Mouse (Mus musculus): ENCODE results near the gene Rab25.

Gene Rab25

DNA sequence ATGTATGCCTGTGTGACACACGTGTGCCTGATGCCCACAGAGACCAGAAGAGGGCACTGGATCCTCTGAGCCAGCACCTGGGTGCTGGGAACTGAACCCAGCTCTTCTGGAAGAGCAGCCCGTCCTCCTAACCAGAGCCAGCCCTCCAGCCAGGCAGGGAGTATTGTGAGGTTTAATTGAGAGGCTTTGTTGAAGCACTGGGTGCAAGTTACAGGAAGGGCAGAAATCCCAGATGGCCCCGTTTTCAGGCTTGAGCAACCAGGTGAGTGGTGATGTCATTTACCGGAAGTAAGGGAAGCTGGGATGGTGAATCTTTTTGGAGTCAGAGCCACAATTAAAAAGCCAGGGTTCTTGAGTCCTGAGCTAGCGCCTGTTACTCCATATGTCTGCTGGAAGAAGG is 23.1 kb downstream of the Rab25 start:
- no peak for DNase-seq (ENCODE audit: low spot score)

DNA sequence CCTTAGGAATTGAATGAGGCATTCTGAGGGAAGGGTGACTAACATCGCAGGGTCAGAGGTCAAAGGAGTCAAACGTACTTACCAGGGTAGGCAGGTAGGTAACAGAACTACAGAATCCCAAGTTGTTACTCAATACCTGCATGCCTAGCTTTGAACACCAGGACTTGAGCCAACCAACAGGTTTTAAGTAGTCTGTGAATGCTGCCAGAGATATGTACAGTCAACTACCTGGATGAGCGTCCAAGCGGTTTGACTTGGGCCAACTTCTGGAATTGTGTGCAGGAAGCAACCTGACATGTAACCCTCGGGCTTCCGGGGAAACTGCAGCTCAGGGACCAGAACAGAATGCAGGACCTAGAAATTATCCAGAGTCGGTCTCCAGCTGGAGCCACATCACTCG is 25.1 kb downstream of the Rab25 start:
- no peak for DNase-seq (ENCODE audit: low spot score)

DNA sequence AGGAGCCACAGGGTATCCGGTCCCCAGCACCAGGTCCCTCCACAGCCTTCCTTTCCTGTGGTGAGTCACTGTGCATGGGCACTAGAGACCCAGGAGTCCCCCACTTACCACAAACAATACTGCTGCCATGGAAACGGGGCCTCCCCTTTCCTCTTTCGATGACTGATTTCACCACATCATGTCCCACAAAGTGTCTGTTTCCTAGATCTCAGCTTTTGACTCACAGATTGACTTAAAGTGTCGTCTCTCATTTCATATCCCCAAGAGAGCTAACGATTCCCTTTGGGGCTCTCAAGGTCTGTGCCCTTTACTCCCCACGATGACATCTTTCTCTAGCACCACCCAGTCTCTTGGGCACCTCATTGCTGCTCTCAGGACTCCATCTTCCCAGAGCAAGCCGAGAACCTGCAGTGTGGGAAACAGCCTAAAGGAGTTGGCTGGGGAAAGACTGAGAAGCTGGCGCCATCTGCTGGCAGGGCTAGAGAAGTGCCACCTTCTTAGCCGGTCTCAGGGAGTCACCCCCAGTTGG is 26.2 kb downstream of the Rab25 start:
- DNase-seq (ENCODE audit: low spot score) = no peak

DNA sequence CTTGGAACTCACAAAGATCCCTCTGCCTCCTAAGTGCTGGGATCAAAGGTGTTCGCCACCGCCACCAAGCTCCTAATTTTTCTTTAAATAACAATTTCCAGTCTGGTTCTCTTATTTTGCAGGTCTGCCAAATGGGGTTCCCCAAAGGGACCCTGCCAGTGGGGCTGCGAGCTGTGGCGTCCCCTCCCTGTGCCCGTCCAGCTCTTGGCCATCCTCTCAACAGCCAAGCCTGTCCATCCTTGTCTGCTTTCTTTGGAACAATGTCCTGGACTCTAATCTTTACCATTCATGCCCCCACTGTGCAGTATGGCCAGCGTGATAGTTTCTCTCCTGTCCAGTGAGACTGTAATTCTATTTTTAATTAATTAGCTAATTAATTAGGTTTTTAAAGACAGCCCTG is 26.9 kb downstream of the Rab25 start:
- no peak for DNase-seq (ENCODE audit: low spot score)

DNA sequence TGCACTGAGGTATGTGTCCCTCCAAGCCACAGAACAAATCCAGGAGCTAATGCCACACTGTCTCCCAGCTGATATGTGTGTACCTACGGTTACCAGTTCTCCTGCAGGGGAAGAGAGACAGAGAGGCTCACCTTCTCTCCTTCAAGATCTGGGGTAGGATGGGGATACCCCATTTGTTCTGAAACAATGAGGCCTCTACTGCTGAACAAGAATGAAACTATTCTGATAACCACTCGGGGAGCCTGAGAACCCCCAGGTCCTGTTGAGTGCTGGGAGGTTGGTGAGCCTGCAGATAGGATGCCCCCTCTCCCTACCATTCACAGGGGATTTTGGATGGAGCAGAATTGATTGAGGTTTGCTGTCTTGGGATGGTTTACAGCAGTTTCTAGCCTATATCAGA is 28.0 kb downstream of the Rab25 start:
- DNase-seq (ENCODE audit: low spot score) = no peak

DNA sequence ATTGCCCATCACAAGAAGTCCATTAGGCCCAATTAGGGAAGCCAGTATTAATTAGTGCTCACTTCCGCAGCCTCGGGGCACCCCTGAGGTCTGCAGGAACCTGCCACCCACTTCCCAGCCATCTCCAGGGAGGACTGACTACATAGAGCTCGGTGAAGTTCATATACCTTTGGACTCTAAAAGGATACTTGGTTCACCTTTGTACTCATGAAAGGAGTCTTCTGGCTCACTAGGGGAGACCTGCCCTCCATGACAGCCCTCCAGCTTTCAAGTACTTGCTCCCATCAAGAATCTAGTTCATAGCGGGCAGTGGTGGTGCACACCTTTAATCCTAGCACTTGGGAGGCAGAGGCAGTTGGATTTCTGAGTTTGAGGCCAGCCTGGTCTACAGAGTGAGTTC is 29.7 kb downstream of the Rab25 start:
- no peak for DNase-seq (ENCODE audit: low spot score)

DNA sequence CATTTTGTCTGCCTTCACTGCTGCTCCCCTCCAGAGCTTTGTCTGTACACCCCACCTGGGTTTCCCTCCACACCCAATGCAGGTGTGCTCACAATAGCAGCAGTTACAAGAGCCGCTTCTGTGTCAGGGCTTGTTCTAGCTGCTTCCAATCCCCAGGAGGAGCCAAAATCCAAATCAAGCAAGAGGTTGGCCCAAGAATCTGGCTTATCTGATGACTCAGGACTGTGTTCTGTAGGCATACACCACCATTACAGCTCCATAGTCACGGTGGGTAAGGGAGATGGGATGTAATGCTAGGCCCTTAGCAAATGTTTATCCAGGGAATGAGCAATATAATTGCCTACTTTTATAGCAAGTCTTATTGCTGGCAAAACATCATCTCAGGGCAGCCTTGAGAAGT is 31.7 kb downstream of the Rab25 start:
- no peak for DNase-seq (ENCODE audit: low spot score)

DNA sequence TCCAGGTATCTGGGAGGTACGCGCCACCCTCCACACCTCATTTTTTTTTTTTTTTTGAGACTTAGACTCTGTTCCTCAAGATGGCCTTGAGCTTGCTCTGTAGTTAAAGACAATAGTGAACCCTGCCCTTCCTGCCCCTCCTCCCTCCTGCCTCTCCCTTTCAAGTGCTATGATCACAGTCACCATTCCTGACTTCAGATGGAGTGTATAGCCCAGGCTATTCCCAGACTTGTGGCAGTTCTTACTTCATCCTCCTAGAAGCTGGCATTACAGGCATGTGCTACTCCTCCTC is 33.1 kb downstream of the Rab25 start:
- DNase-seq (ENCODE audit: low spot score) = no peak

DNA sequence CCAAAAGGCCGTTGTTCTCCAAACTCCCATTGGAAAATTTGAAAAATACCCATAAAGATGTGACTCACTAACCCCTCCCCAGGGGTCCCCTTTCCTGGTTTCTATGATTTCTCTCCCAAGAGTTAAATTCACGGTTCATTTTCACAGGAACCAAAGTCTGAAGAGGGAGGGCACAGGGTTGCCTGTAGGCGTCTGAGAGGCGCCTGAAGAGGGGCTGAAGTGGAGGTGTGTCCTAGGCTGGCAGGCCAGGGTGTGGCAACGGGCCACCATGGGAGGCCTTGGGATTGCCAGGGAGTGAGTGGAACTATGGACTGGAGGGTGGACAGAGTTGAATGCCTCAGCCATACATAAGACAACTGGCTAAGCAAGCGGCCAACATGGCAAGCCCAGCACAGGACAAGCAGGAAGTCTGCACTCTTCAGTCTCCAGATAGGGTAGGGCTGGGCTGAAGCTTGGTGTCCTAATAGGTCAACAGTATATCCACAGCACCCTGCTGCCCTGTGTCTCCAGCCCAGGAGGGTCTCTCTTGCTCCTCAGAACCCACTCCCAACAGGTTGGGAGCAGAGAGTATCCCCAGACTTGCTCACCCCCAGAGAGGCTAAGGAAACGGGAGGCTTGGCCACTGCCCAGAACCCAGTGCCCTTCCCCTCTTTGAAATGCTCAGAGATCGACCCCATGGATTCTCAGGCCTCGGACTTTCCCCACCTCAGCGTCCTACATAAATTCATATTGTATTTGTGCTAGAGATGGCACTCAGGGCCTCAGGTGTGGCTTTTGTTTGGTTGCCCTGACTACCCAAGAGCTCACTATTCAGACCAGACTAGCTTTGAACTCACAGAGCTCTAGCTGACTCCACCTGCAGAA is 33.6 kb downstream of the Rab25 start:
- DNase-seq (ENCODE audit: low spot score) = no peak

DNA sequence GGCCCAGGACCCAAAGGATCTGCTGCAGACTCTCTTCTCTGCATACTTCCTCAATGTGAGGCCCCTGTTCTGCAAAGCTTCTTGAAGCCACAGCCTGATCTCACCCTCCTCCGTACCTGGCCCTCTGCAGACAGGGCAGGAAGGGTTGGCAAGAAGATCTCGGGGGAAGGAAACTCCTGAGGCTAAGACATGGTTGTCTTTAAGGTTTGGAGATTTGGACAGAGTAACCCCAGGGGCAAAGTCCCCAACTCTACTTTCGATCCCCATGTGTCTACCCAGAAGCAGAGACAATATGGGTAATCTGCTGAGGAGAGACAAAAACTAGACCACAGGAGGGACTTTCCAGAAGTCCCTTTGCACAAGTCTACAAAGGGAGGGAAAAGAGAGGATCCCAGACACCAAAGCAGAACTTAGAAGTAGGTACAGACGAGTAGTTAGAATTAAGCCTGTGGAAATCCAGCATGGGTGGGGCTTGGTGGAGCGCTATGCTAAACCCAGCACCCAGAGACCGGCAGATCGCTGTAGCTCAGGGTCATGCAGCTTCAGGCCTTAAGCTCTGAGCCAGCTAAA is 34.5 kb downstream of the Rab25 start:
- DNase-seq (ENCODE audit: low spot score) = no peak

DNA sequence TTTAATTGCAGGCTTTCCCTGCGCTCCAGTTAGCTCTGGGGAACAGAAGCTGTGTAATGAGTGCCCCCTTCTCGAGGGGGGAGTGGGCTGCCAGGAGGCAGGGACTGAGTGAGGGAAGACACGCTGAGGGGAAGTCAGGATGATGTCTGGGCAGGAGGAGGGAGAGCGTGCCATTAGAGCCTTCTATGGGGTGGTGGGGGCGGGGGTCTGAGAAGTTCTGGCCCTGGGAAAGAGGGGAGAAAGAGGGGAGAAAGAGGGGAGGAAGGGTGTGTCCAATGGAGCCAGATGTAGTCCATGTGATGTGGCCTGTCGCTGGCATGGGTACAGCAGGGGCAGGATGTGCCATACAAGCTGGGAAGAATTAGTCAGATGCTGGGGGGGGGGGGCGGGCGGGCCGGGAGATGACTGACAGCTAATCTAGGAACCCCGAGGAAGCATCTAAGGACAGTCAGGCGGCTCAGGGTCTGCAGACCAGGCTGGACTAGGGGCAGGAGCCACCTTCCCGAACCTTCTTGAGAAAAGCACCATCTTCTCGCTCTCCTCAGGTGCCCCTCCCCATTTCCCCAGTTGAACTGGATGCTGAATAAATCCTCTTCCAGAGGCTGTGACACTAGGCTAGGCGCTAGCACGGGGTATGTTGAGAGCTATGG is 35.1 kb downstream of the Rab25 start:
- DNase-seq (ENCODE audit: low spot score) = no peak

DNA sequence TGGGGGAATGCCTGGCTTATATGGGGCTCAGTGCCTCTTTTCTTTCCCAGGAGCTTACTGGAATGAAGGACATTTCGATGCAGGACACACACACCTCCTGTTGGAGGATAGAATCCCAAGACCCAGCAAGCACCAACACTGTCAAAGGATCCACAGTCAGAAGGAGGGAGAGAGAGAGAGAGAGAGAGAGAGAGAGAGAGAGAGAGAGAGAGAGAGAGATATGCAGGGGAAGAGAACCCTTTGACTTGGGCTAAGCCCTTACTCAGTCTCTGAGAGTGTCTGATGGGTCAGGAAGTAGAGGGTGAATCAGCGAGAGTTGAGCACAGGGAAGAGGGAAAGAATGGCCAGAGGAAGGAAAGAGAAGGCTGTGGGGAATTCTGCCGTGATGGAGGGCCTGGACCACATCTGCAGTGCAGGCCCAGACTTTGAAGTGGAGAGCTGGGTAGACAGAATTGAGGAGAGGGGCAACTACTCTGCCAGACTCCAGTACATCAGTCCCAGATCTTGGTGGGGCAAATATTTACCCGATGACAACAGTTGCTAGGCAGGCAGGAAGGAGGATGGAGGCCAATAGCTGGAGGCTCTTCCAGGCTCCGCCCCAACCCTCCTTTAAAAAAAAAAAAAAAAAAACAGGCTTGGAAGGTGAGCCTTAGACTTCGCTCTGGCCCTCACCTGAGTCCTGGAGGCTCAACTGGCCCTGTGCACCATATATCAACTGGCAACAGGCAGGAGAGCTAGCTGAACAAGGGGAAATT is 35.8 kb downstream of the Rab25 start:
- no peak for DNase-seq (ENCODE audit: low spot score)

DNA sequence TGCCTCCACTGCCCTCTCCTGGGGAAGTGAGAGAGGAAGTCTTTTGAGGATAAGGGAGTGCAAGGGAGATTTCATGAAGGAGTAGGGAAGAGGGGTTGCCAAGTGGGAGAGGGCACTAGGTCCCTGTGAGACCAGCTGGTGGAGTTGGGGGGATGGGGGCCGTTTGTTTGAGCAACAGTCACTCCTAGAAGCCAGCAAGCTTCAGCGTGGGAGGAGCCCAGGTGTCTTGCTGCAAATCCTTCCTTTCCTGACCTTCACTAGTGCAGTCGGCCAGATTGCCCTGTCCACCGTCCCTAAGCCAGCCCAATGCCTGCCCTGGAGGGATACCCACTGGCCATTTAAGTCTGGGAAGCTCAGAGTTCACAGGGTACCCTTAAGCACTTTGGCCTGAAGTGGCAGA is 36.5 kb downstream of the Rab25 start:
- no peak for DNase-seq (ENCODE audit: low spot score)

DNA sequence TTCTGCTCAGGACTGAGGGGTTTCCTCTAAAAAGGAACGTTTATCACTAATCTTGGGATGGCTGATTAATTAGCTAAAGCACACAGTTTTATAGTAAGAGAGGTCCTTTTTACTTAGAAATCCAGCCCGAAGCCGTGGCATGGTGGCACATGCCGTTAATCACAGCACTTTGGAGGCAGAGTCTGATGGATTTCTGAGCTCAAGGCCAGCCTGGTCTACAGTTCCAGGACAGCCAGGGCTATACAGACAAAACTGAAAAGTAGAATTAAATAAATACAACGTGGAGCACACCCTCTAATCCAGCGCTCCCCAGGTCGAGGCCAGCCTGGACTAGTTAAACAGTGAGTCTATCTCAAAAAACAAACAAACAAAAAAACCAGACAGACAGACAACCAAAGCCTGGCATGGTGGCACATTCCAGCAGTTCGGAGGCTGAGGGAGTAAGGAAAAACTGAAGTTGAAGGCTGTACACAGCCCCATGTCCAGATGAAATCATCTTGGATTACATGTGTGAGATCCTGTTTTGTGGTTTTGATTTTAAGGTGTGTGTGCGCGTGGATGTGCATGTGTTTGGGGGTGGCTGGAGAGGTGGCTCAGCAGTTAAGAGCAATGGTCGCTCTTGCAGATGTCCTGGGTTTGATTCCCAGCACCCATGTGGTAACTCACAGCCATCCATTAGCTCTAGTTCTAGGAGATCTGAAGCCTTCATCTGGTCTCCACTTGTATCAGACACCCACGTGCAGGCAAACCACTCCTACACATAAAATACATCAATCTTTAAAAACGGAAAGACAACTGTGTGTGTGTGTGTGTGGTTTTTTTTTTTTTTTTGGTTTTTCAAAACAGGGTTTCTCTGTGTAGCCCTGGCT is 37.4 kb downstream of the Rab25 start:
- DNase-seq (ENCODE audit: low spot score) = no peak

DNA sequence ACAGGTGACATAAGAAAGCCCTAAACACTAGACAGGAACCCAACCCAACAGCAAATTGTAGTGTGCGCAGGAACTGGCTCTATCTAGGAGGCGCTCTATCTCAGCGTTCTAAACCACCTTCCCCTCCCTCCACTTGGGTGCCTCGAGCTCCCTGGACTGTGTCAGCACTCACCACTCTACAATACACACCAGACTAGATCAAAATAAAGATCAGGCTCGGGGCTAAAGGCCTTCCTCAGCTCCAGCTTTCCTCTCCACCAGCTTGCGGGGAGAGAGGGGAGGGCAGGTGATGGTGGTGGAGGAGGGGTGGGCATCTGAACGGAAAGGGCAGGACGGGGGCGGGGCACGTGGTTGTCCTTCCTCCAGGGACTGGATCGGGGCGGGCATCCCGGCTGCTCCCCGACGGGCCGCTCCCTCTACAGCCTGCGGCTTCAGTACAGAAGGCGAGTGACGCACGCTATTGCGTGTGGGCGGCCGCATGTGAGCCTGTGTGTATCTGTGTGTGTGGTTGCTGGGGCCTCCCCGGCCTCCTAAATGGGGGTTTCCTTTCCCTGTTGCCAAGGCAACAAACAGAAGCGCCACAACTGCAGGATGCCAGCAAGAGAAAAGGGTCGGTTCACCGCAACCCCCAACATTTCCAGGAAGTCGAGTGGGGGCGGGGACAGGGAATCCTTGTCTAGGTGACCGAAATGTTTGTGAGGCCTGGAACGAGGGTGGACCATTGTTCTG is 38.2 kb downstream of the Rab25 start, which contains the start of gene Lmna:
Gene Lmna, minus strand, starts transcription at position 265 of the 729 bp plus-strand sequence.
- peak; percentile 86 for DNase-seq (ENCODE audit: low spot score)

DNA sequence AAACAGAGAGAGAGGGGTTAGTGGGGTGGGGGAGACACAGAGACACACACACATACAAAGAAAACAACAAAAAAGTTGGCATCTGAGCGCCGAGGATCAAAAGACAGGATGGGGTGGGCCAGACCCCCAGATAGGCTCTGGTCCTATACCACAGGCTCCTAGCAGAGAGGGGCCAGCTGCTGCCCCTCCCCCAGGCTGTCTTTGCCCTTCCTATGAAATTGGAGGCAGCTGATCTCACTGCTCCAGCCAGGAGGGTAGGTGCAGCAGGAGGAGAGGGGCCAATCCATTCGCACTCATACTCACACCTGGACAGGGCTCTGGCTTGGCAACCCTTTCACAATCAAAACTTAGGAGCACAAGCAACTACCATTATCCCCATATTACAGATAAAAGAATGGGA is 38.9 kb downstream of the Rab25 start:
- no peak for DNase-seq (ENCODE audit: low spot score)

DNA sequence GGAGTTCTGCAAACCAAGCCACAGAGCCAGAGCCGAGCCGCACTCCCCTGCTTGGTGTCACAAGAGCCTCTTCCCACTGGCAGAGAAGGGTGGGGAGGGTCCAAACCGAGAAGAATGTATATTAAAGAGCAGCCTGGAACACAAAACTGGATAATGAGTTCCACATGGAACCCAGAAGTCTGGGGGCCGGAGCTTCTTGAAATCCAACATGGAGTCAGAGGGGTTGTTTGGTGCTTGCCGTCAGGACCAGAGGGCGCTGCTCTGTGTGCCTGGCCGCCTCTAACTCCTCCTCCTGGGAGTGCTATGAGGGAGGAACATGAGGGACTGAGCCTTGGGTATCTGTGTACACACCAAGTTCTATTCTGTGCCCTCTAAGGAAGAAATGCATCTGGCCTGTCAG is 42.3 kb downstream of the Rab25 start:
- no peak for DNase-seq (ENCODE audit: low spot score)

DNA sequence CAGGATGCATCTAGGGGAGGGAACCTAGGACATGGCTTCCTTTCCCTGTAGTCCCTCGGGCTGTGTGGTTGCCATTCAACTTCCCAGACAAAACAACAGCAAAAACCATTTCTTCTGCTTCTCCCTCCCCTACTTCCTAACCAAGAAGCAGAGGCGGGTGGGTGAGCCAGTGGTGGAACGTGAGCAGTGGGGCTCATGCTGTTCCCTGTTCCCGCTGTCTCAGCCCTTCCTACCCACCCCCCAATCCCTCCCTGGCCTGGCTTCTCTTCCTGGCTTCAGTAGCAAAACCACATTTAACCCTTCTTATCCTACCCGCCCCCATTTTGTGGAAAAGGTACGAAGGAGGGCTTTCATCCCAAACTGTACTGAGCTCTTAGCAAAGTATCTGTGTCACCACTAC is 43.0 kb downstream of the Rab25 start:
- DNase-seq (ENCODE audit: low spot score) = no peak

DNA sequence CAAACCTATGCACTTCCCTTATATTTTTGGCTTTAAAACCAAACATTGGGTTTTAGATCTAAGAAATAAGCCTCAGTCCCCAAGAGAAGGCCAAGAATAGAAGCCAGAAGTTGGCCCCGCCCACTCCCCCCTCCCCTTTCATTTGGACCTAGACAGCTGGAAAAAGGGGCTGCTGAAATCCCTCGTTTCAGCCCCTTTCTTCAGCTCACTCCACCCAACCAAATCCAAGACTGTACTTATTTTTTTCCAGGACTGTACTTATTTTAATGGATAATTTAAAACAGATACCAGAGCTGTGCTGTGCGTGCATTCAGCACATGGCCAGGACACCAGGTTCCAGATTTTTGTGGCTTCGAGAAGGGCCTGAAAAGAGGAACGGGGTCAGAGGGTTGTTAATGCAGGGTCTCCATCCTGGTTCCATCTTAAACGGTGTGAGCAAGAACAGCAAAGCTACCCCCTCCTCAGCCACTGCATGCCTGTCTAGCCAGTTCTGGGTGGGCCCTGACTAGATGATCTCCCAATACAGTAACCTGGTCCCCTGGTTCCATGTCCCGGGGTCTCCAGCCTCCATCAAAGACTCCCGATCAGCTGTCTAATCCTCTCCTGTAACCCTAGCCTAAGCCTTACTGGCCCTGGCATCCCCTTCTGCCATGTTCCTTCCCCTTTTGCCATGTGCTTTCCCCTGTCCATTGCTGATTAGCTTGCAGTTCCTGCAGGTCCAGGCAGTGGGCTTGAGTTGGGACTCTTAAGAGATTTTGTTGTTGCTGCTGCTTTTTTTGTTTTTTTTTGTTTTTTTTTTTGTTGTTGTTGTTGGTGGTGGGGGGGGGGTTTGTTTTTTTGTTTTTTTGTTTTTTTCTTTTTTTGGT is 44.0 kb downstream of the Rab25 start:
- DNase-seq (ENCODE audit: low spot score) = no peak

DNA sequence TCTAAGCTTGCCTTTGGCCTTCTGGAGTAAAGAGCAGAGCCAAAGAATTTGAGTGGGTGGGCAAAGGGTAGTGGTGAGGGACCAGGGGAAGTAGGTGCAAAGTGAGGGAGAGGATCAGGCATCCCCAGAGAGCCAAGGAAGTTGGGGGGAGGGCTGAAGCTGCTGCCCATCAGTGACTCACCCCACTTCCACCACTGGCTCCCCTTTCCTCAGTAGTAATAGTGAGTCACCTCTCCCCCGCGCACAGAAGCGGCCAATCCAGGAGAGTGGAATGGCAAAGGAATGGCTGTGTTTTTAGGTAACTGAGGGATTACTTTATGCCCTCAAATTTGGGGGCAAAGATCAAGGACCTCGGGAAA is 44.6 kb downstream of the Rab25 start:
- DNase-seq (ENCODE audit: low spot score) = no peak

Data from urinary bladder, postnatal 10 days (tissue).